Mouse (Mus musculus) kidney, adult 2 months (tissue): ENCODE results near the gene Gm21974.

Experiments used
- CTCF ChIP-seq: fragments of 200-500 bp; conservative IDR thresholded peaks from 2 replicates; pipeline ENCODE4 v1.5.1; 2011; ENCODE audit warnings: low read depth, mild to moderate bottlenecking, control low read depth, low read length, moderate library complexity, mixed read lengths; ENCODE audit not compliant: insufficient read depth, insufficient read length
- POLR2A ChIP-seq: fragments of 200-500 bp; IDR thresholded peaks from one replicate; pipeline ENCODE4 v1.6.1; 2011; ENCODE audit warnings: low read depth, low read length, control low read depth

GRCm38 (mm10) chr7:127912190-127912871 lies 17.1 kb upstream of the Gm21974 start, which contains the start of gene Kat8:
- no peak for TF ChIP-seq CTCF
- peak; percentile 75 for TF ChIP-seq POLR2A
